Mouse (Mus musculus) skeletal muscle tissue, adult 2 months (tissue): ENCODE results near the gene Rad51b.

Experiments
- DNase-seq: peaks from one replicate; pipeline ENCODE4 v3.0.0-alpha.2; 2012; ENCODE audit warnings: low read depth, low spot score

Rad51b gene

GRCm38 (mm10) chr12:79530275-79530902 is 233.3 kb downstream of the Rad51b start:
- DNase-seq: no peak

- no peak for DNase-seq
Observed at GRCm38 (mm10) chr12:79531809-79532798, 235.0 kb downstream of the Rad51b start.

GRCm38 (mm10) chr12:79534778-79535177 is 237.7 kb downstream of the Rad51b start:
- DNase-seq: no peak

GRCm38 (mm10) chr12:79535532-79536437 is 238.7 kb downstream of the Rad51b start:
- peak; percentile 59 for DNase-seq

GRCm38 (mm10) chr12:79540176-79540575 is 243.1 kb downstream of the Rad51b start:
- DNase-seq: no peak

- DNase-seq: no peak
Observed at GRCm38 (mm10) chr12:79541581-79541980, 244.5 kb downstream of the Rad51b start.

- DNase-seq: no peak
Observed at GRCm38 (mm10) chr12:79545063-79545462, 248.0 kb downstream of the Rad51b start.

- DNase-seq: no peak
Observed at GRCm38 (mm10) chr12:79547556-79547955, 250.5 kb downstream of the Rad51b start.

GRCm38 (mm10) chr12:79548607-79549330 is 251.7 kb downstream of the Rad51b start:
- no peak for DNase-seq

- DNase-seq: no peak
Observed at GRCm38 (mm10) chr12:79550049-79550682, 253.1 kb downstream of the Rad51b start.

GRCm38 (mm10) chr12:79551274-79551673 is 254.2 kb downstream of the Rad51b start:
- no peak for DNase-seq

- DNase-seq: no peak
Observed at GRCm38 (mm10) chr12:79553056-79553455, 256.0 kb downstream of the Rad51b start.

- DNase-seq: no peak
Observed at GRCm38 (mm10) chr12:79557904-79558303, 260.8 kb downstream of the Rad51b start.

GRCm38 (mm10) chr12:79558711-79559110 is 261.6 kb downstream of the Rad51b start:
- no peak for DNase-seq

GRCm38 (mm10) chr12:79559410-79560015 is 262.4 kb downstream of the Rad51b start:
- DNase-seq: no peak

- DNase-seq: no peak
Observed at GRCm38 (mm10) chr12:79560084-79560699, 263.1 kb downstream of the Rad51b start.

- DNase-seq: no peak
Observed at GRCm38 (mm10) chr12:79560893-79561292, 263.8 kb downstream of the Rad51b start.

- DNase-seq: no peak
Observed at GRCm38 (mm10) chr12:79574159-79575040, 277.3 kb downstream of the Rad51b start.
